Mouse (Mus musculus): Measurements from ENCODE around the gene Rin1.
A peak's percentile ranks its signal among the peaks of the same experiment; 100 is the strongest.

The Rin1 gene

GRCm38 (mm10) chr19:5095887-5096474 is 45.7 kb downstream of the Rin1 start:
- no peak for DNase-seq

GRCm38 (mm10) chr19:5097521-5098362 is 47.5 kb downstream of the Rin1 start:
- no peak for DNase-seq

- peak; percentile 68 for DNase-seq
These were observed 48.3 kb downstream of the Rin1 start, which contains the start of gene Cnih2 for GRCm38 (mm10) chr19:5098363-5099143. Cnih2 (minus strand) TSS chr19:5098521.

GRCm38 (mm10) chr19:5106074-5106473 is 55.8 kb downstream of the Rin1 start:
- no peak for DNase-seq
